Mouse (Mus musculus): Measurements from ENCODE around the gene Hlcs. TPM values are rescaled to one million over a fixed set of nuclear protein-coding genes. Genes with fewer than 3 reads are reported as not detected.

Gene Hlcs
- polyA plus RNA-seq, 1 experiment from 2014 or later, result 7.2 TPM

GRCm38 (mm10) chr16:94301194-94301593 is 12.2 kb downstream of the Hlcs start:
- no peak overlapping the region for H3K27ac ChIP-seq (ENCODE audit: low read length)
- H3K36me3 ChIP-seq (ENCODE audit: control insufficient read depth, insufficient read depth, low read length), result no peaks in the 10 kb centered on the region
- H3K27me3 ChIP-seq (replicated peaks; ENCODE audit: control insufficient read depth, insufficient read depth, low read length), result no peaks in the 10 kb centered on the region
- ATAC-seq, result no peak
- H3K9me3 ChIP-seq (ENCODE audit: control insufficient read depth, low read length), result no peaks in the 10 kb centered on the region
- H3K4me3 ChIP-seq (ENCODE audit: low read length), result no peak overlapping the region
- H3K4me2 ChIP-seq (ENCODE audit: low read depth, low read length), result no peak overlapping the region
- H3K9ac ChIP-seq (ENCODE audit: low read depth, low read length), result no peak overlapping the region
- H3K4me1 ChIP-seq (ENCODE audit: control insufficient read depth, insufficient read depth, low read length), result peaks cover 13% of the 10 kb centered on the region
- 91% methylated on average over 4 of the region's 4 CpGs for WGBS

GRCm38 (mm10) chr16:94299210-94299609 is 14.2 kb downstream of the Hlcs start:
- 70% methylated on average over 4 of the region's 4 CpGs for WGBS
- Histone ChIP-seq H3K9me3 (ENCODE audit: control insufficient read depth, low read length) (no peaks in the 10 kb centered on the region), H3K4me2 (ENCODE audit: low read depth, low read length) (no peak overlapping the region), H3K9ac (ENCODE audit: low read depth, low read length) (no peak overlapping the region), H3K4me1 (ENCODE audit: control insufficient read depth, insufficient read depth, low read length) (peaks cover 13% of the 10 kb centered on the region), H3K27ac (ENCODE audit: low read length) (no peak overlapping the region), H3K4me3 (ENCODE audit: low read length) (no peak overlapping the region), H3K27me3 (replicated peaks; ENCODE audit: control insufficient read depth, insufficient read depth, low read length) (no peaks in the 10 kb centered on the region), H3K36me3 (ENCODE audit: control insufficient read depth, insufficient read depth, low read length) (no peaks in the 10 kb centered on the region)
- no peak for ATAC-seq

DNA sequence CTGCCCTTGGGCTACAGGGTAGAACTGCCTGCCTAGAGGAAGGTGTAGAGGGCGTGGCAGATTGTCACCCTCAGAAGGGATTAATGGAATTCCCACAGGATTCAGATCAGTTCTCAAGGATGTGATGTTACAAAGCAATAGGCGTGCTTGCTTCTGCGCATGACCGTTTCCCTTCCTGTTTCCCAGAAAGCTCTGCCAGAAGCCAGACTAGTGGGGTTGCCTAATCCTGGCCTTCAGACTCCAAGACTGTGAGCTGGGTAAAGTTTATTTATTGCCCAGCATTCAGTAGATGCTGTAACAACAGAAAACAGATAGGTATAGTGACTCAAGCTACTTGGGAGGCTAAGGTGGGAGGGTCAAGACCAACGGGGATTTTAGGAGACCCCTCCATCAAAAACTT is 15.3 kb downstream of the Hlcs start:
- peaks cover 12% of the 10 kb centered on the region for H3K4me1 ChIP-seq (ENCODE audit: control insufficient read depth, insufficient read depth, low read length)
- no peaks in the 10 kb centered on the region for H3K27me3 ChIP-seq (replicated peaks; ENCODE audit: control insufficient read depth, insufficient read depth, low read length)
- H3K9me3 ChIP-seq (ENCODE audit: control insufficient read depth, low read length), result no peaks in the 10 kb centered on the region
- no peak overlapping the region for H3K4me3 ChIP-seq (ENCODE audit: low read length)
- no peak for ATAC-seq
- H3K4me2 ChIP-seq (ENCODE audit: low read depth, low read length), result no peak overlapping the region
- 90% methylated on average over 5 of the region's 5 CpGs for WGBS
- no peaks in the 10 kb centered on the region for H3K36me3 ChIP-seq (ENCODE audit: control insufficient read depth, insufficient read depth, low read length)
- no peak overlapping the region for H3K27ac ChIP-seq (ENCODE audit: low read length)
- no peak overlapping the region for H3K9ac ChIP-seq (ENCODE audit: low read depth, low read length)

- WGBS, result 84% methylated on average over 4 of the region's 4 CpGs
- Histone ChIP-seq H3K27me3 (replicated peaks; ENCODE audit: control insufficient read depth, insufficient read depth, low read length) (no peaks in the 10 kb centered on the region), H3K36me3 (ENCODE audit: control insufficient read depth, insufficient read depth, low read length) (no peaks in the 10 kb centered on the region), H3K9ac (ENCODE audit: low read depth, low read length) (no peak overlapping the region), H3K27ac (ENCODE audit: low read length) (no peak overlapping the region), H3K4me3 (ENCODE audit: low read length) (no peak overlapping the region), H3K9me3 (ENCODE audit: control insufficient read depth, low read length) (no peaks in the 10 kb centered on the region), H3K4me1 (ENCODE audit: control insufficient read depth, insufficient read depth, low read length) (peaks cover 8% of the 10 kb centered on the region), H3K4me2 (ENCODE audit: low read depth, low read length) (no peak overlapping the region)
- ATAC-seq, result no peak
These were observed 22.2 kb downstream of the Hlcs start for GRCm38 (mm10) chr16:94291141-94291540.

GRCm38 (mm10) chr16:94290073-94290999 is 23.0 kb downstream of the Hlcs start:
- H3K27ac ChIP-seq (ENCODE audit: low read length), result peak overlapping the region; percentile 72
- no peaks in the 10 kb centered on the region for H3K36me3 ChIP-seq (ENCODE audit: control insufficient read depth, insufficient read depth, low read length)
- H3K4me1 ChIP-seq (ENCODE audit: control insufficient read depth, insufficient read depth, low read length), result peaks cover 8% of the 10 kb centered on the region
- H3K4me3 ChIP-seq (ENCODE audit: low read length), result peak overlapping the region; percentile 95
- H3K9me3 ChIP-seq (ENCODE audit: control insufficient read depth, low read length), result no peaks in the 10 kb centered on the region
- 4% methylated on average over 52 of the region's 52 CpGs for WGBS
- peak overlapping the region; percentile 83 for H3K4me2 ChIP-seq (ENCODE audit: low read depth, low read length)
- peak overlapping the region; percentile 89 for H3K9ac ChIP-seq (ENCODE audit: low read depth, low read length)
- ATAC-seq, result peak; percentile 96
- H3K27me3 ChIP-seq (replicated peaks; ENCODE audit: control insufficient read depth, insufficient read depth, low read length), result no peaks in the 10 kb centered on the region

DNA sequence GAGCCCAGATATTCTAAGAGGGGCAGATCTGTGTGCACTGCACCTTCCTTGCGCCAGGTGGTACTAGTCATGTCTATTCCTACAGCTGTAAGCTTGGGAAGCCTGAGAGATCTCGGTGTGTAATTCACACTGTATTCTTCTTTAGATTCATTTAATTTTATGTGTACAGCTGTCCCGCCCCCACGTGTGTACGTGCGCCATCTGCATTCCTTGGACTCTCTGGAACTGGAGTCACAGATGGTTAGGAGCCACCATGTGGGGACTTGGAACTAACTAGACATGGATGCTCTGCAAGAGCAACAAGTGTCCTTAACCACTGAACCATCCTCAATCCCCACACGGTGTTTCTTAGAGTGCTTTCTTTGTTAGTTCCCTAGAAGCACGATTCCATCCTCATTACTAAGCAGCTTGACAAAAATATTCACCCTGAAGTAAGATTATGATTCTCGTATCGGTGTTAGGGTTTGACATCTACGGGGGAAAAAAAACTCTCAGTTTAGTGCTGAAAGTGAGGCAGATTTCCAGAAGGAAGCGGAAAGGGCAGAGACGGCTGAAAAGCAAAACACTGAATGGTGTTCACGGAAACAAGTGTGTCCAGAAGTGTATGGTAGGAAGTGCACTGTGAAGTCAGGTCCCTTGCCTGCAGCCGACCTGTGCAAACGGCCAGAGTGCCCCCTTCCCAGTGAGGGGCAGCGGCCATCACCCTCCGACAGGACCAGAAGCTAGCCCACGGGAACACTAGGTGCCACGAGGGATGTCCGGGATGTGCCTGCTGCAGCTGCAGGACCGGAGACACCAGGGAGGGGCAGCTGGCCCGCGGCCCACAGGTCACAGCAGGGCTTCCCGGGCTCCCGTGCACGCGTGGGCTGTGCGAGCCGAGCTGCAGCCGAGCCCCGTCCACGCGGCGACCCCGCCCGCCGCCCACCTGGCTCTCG is 24.0 kb downstream of the Hlcs start:
- peak; percentile 58 for ATAC-seq
- peak overlapping the region; percentile 72 for H3K27ac ChIP-seq (ENCODE audit: low read length)
- H3K4me2 ChIP-seq (ENCODE audit: low read depth, low read length), result peak overlapping the region; percentile 83
- peaks cover 8% of the 10 kb centered on the region for H3K4me1 ChIP-seq (ENCODE audit: control insufficient read depth, insufficient read depth, low read length)
- no peaks in the 10 kb centered on the region for H3K27me3 ChIP-seq (replicated peaks; ENCODE audit: control insufficient read depth, insufficient read depth, low read length)
- H3K4me3 ChIP-seq (ENCODE audit: low read length), result peak overlapping the region; percentile 95
- H3K9ac ChIP-seq (ENCODE audit: low read depth, low read length), result peak overlapping the region; percentile 89
- no peaks in the 10 kb centered on the region for H3K36me3 ChIP-seq (ENCODE audit: control insufficient read depth, insufficient read depth, low read length)
- no peaks in the 10 kb centered on the region for H3K9me3 ChIP-seq (ENCODE audit: control insufficient read depth, low read length)
- 10% methylated on average over 39 of the region's 39 CpGs for WGBS

DNA sequence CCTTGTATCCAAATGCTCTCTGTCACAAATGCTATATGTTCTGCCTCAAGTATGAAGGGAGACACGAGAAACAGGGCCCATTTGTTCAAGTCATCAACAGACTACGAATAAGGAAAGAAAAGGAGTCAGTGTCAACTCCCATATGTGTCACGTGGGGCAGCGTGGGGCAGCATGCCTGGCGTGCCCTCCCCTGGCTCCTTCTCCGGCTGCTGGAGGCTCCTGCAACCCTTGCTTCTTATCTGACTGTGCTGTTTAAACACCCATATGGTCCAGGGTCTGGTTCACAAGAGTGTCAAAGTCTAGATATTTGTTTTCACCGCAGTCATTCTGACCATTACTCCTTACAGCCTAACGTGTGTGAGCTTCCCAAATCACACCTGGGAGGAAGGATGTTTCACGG is 25.5 kb downstream of the Hlcs start:
- Histone ChIP-seq H3K27ac (ENCODE audit: low read length) (no peak overlapping the region), H3K27me3 (replicated peaks; ENCODE audit: control insufficient read depth, insufficient read depth, low read length) (no peaks in the 10 kb centered on the region), H3K4me1 (ENCODE audit: control insufficient read depth, insufficient read depth, low read length) (peaks cover 8% of the 10 kb centered on the region), H3K9me3 (ENCODE audit: control insufficient read depth, low read length) (no peaks in the 10 kb centered on the region), H3K9ac (ENCODE audit: low read depth, low read length) (no peak overlapping the region), H3K4me3 (ENCODE audit: low read length) (no peak overlapping the region), H3K4me2 (ENCODE audit: low read depth, low read length) (no peak overlapping the region), H3K36me3 (ENCODE audit: control insufficient read depth, insufficient read depth, low read length) (no peaks in the 10 kb centered on the region)
- WGBS, result 68% methylated on average over 9 of the region's 9 CpGs
- peak; percentile 64 for ATAC-seq

DNA sequence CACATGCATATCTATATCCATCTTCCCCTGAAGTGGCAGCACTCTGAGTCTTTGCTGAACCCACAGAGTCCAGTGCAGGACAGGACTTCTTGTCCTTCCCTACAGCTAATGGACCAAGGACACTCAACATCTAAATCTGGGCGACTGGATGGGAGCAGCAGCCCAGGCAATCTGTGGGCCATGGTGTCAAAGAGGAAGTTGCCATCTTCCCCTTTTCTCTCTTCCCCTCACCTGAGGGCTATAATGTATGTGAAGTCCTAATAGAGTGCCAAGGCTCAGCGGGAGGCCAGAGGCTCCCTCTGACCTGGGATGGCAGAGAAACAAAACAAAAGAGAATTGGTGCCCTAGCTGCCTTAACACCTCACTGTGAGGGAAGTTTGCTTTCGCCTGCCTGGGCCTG is 29.4 kb downstream of the Hlcs start:
- Histone ChIP-seq H3K36me3 (ENCODE audit: control insufficient read depth, insufficient read depth, low read length) (no peaks in the 10 kb centered on the region), H3K9ac (ENCODE audit: low read depth, low read length) (no peak overlapping the region), H3K27ac (ENCODE audit: low read length) (no peak overlapping the region), H3K4me3 (ENCODE audit: low read length) (no peak overlapping the region), H3K4me2 (ENCODE audit: low read depth, low read length) (no peak overlapping the region), H3K9me3 (ENCODE audit: control insufficient read depth, low read length) (no peaks in the 10 kb centered on the region), H3K4me1 (ENCODE audit: control insufficient read depth, insufficient read depth, low read length) (peaks cover under 1% of the 10 kb centered on the region; the same call in 1 of the 2 replicates), H3K27me3 (replicated peaks; ENCODE audit: control insufficient read depth, insufficient read depth, low read length) (no peaks in the 10 kb centered on the region)
- 94% methylated on average over 3 of the region's 3 CpGs for WGBS
- ATAC-seq, result no peak

DNA sequence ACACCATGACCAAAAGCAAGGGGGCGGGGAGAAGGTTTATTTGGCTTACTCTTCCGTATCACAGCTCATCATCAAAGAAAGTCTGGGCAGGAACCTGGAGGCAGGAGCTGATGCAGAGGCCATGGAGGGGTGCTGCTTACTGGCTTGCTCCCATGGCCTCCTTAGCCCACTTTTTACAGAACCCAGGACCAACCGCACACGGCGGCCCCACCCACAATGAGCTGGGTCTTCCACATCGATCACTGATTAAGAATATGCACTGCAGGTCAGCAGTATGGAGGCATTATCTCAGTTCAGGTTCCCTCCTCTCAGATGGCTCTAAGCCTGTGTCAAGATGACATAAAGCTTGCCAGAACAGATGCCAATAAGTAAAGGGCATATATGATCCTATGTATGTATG is 42.5 kb downstream of the Hlcs start:
- no peak for ATAC-seq
- Histone ChIP-seq H3K9me3 (ENCODE audit: control insufficient read depth, low read length) (no peaks in the 10 kb centered on the region), H3K27ac (ENCODE audit: low read length) (no peak overlapping the region), H3K4me1 (ENCODE audit: control insufficient read depth, insufficient read depth, low read length) (peaks cover 3% of the 10 kb centered on the region), H3K9ac (ENCODE audit: low read depth, low read length) (no peak overlapping the region), H3K4me2 (ENCODE audit: low read depth, low read length) (no peak overlapping the region), H3K27me3 (replicated peaks; ENCODE audit: control insufficient read depth, insufficient read depth, low read length) (no peaks in the 10 kb centered on the region), H3K4me3 (ENCODE audit: low read length) (no peak overlapping the region), H3K36me3 (ENCODE audit: control insufficient read depth, insufficient read depth, low read length) (0 out of 2 replicates have a peak, but pooled peaks cover 3% of the 10 kb centered on the region)
- 87% methylated on average over 6 of the region's 6 CpGs for WGBS
